Mouse (Mus musculus) MEL (cell line): ENCODE data around the gene Hnrnph3. TPM values are rescaled to one million over a fixed set of nuclear protein-coding genes. Genes with fewer than 3 reads are reported as not detected.

Source experiments
- DNase-seq: peaks from one replicate; pipeline ENCODE4 v3.0.0; 2011; ENCODE audit warnings: low read depth, low spot score
- H3K27ac ChIP-seq: 2 replicates; pipeline ENCODE4 v1.5.1; 2012; ENCODE audit warnings: low read depth, mild to moderate bottlenecking, control low read depth, low read length, moderate library complexity; ENCODE audit not compliant: control insufficient read depth
- H3K27me3 ChIP-seq, 2 experiments: fragments of 150-350 bp in 1 of 2; sonication (generic) in 1 of 2; 2 replicates each; pipeline ENCODE4 v1.6.1; 2012; ENCODE audit warnings: low read length in 2 of 2, mild to moderate bottlenecking in 2 of 2, improper control_type of control experiment in 1 of 2, moderate library complexity in 1 of 2; ENCODE audit not compliant: insufficient read depth in 2 of 2, control insufficient read depth in 1 of 2
- H3K36me3 ChIP-seq, 2 experiments: 2 replicates each; pipeline ENCODE4 v1.6.1; 2012 to 2014; ENCODE audit warnings: low read length in 2 of 2, improper control_type of control experiment in 1 of 2, inconsistent platforms in 1 of 2, mild to moderate bottlenecking in 1 of 2; ENCODE audit not compliant: insufficient read depth in 2 of 2, control insufficient read depth in 1 of 2
- H3K4me1 ChIP-seq, 2 experiments: fragments of 150-350 bp in 1 of 2; sonication (generic) in 1 of 2; 2 replicates each; pipeline ENCODE4 v1.6.1; 2012; ENCODE audit warnings: low read length in 2 of 2, improper control_type of control experiment in 1 of 2, mild to moderate bottlenecking in 1 of 2; ENCODE audit not compliant: insufficient read depth in 2 of 2, control insufficient read depth in 1 of 2
- H3K4me3 ChIP-seq, 2 experiments: fragments of 150-350 bp in 1 of 2; sonication (generic) in 1 of 2; 2 replicates each; pipeline ENCODE4 v1.5.1; 2012; ENCODE audit warnings: low read depth in 2 of 2, low read length in 2 of 2, mild to moderate bottlenecking in 2 of 2, moderate library complexity in 2 of 2, control low read depth in 1 of 2, improper control_type of control experiment in 1 of 2; ENCODE audit not compliant: control insufficient read depth in 1 of 2, insufficient read depth in 1 of 2
- H3K79me2 ChIP-seq: 2 replicates; pipeline ENCODE4 v1.6.1; 2012; ENCODE audit warnings: mild to moderate bottlenecking, low read length, moderate library complexity; ENCODE audit not compliant: control insufficient read depth, poor library complexity, insufficient read depth
- H3K9ac ChIP-seq: 2 replicates; pipeline ENCODE4 v1.6.1; 2012; ENCODE audit warnings: low read depth, mild to moderate bottlenecking, control low read depth, low read length, moderate library complexity; ENCODE audit not compliant: control insufficient read depth, poor library complexity, severe bottlenecking
- H3K9me3 ChIP-seq: fragments of 150-350 bp; sonication (generic); replicated peaks from 2 replicates; pipeline ENCODE4 v1.6.1; 2012; ENCODE audit warnings: mild to moderate bottlenecking, low read length, improper control_type of control experiment, moderate library complexity; ENCODE audit not compliant: insufficient read depth
- CHD1 ChIP-seq: IDR thresholded peaks from 2 replicates; pipeline ENCODE4 v1.6.1; 2012; ENCODE audit warnings: low read depth, mild to moderate bottlenecking, inconsistent platforms, low read length, improper control_type of control experiment
- CHD2 ChIP-seq: IDR thresholded peaks from 2 replicates; pipeline ENCODE4 v1.6.1; 2011; ENCODE audit warnings: low read length, improper control_type of control experiment
- CTCF ChIP-seq, 3 experiments: IDR thresholded peaks in 2 of 3; conservative IDR thresholded peaks in 1 of 3; 2 replicates each; pipeline ENCODE4 v1.5.1; 2011 to 2012; ENCODE audit warnings: low read length in 3 of 3, low read depth in 2 of 3, mild to moderate bottlenecking in 2 of 3, improper control_type of control experiment in 1 of 3, inconsistent platforms in 1 of 3, mixed read lengths in 1 of 3, moderate library complexity in 1 of 3; ENCODE audit not compliant: control insufficient read depth in 1 of 3, insufficient read depth in 1 of 3, poor library complexity in 1 of 3, severe bottlenecking in 1 of 3
- E2F4 ChIP-seq: IDR thresholded peaks from 2 replicates; pipeline ENCODE4 v1.6.1; 2011; ENCODE audit warnings: low read depth, low read length, improper control_type of control experiment, borderline replicate concordance
- GATA1 ChIP-seq: IDR thresholded peaks from 2 replicates; pipeline ENCODE4 v1.6.1; 2011; ENCODE audit warnings: low read depth, low read length, improper control_type of control experiment
- HCFC1 ChIP-seq: IDR thresholded peaks from 2 replicates; pipeline ENCODE4 v1.6.1; 2012; ENCODE audit warnings: low read depth, mild to moderate bottlenecking, inconsistent platforms, low read length, improper control_type of control experiment, moderate library complexity
- JUND ChIP-seq: IDR thresholded peaks from 2 replicates; pipeline ENCODE4 v1.6.1; 2011; ENCODE audit warnings: low read depth, mild to moderate bottlenecking, improper control_type of control experiment, low read length
- KAT2A ChIP-seq: conservative IDR thresholded peaks from 2 replicates; pipeline ENCODE4 v1.6.1; 2012; ENCODE audit warnings: low read depth, low read length, improper control_type of control experiment, inconsistent platforms
- MXI1 ChIP-seq: IDR thresholded peaks from 2 replicates; pipeline ENCODE4 v1.6.1; 2011; ENCODE audit warnings: mild to moderate bottlenecking, low read depth, low read length, improper control_type of control experiment
- MYB ChIP-seq: IDR thresholded peaks from 2 replicates; pipeline ENCODE4 v1.6.1; 2011; ENCODE audit warnings: mild to moderate bottlenecking, low read depth, low read length, improper control_type of control experiment
- MYC ChIP-seq: IDR thresholded peaks from 2 replicates; pipeline ENCODE4 v1.6.1; 2011; ENCODE audit warnings: low read depth, mild to moderate bottlenecking, low read length, improper control_type of control experiment, moderate library complexity
- NELFE ChIP-seq: IDR thresholded peaks from 2 replicates; pipeline ENCODE4 v1.6.1; 2011; ENCODE audit warnings: low read depth, low read length, improper control_type of control experiment
- NRF1 ChIP-seq: IDR thresholded peaks from 2 replicates; pipeline ENCODE4 v1.6.1; 2014; ENCODE audit warnings: low read depth, mild to moderate bottlenecking, inconsistent platforms, low read length, improper control_type of control experiment, moderate library complexity; ENCODE audit not compliant: poor library complexity, insufficient read depth, severe bottlenecking
- POLR2A ChIP-seq, 2 experiments: IDR thresholded peaks; 2 replicates each; pipeline ENCODE4 v1.6.1; 2011 to 2012; ENCODE audit warnings: low read length in 2 of 2, mild to moderate bottlenecking in 2 of 2, control low read depth in 1 of 2, improper control_type of control experiment in 1 of 2, low read depth in 1 of 2, moderate library complexity in 1 of 2; ENCODE audit not compliant: control insufficient read depth in 1 of 2, insufficient read depth in 1 of 2, poor library complexity in 1 of 2
- RCOR1 ChIP-seq: IDR thresholded peaks from 2 replicates; pipeline ENCODE4 v1.6.1; 2012; ENCODE audit warnings: low read depth, mild to moderate bottlenecking, inconsistent platforms, low read length, improper control_type of control experiment
- SIN3A ChIP-seq: IDR thresholded peaks from 2 replicates; pipeline ENCODE4 v1.6.1; 2012; ENCODE audit warnings: low read length, improper control_type of control experiment, inconsistent platforms
- SMC3 ChIP-seq: IDR thresholded peaks from 2 replicates; pipeline ENCODE4 v1.6.1; 2011; ENCODE audit warnings: low read depth, low read length, improper control_type of control experiment
- TAL1 ChIP-seq: IDR thresholded peaks from 2 replicates; pipeline ENCODE4 v1.6.1; 2012; ENCODE audit warnings: mild to moderate bottlenecking, inconsistent platforms, low read length, moderate library complexity, mixed read lengths
- USF1 ChIP-seq: IDR thresholded peaks from 2 replicates; pipeline ENCODE4 v1.6.1; 2014; ENCODE audit warnings: low read depth, mild to moderate bottlenecking, inconsistent platforms, low read length, improper control_type of control experiment, moderate library complexity
- USF2 ChIP-seq, 2 experiments: IDR thresholded peaks; 2 replicates each; pipeline ENCODE4 v1.6.1; 2011 to 2012; ENCODE audit warnings: improper control_type of control experiment in 2 of 2, low read length in 2 of 2, borderline replicate concordance in 1 of 2, inconsistent platforms in 1 of 2, low read depth in 1 of 2, mild to moderate bottlenecking in 1 of 2; ENCODE audit not compliant: insufficient read depth in 1 of 2
- ZC3H11A ChIP-seq: IDR thresholded peaks from 2 replicates; pipeline ENCODE4 v1.6.1; 2012; ENCODE audit warnings: low read depth, mild to moderate bottlenecking, inconsistent platforms, low read length, improper control_type of control experiment
- ZMIZ1 ChIP-seq: IDR thresholded peaks from 2 replicates; pipeline ENCODE4 v1.6.1; 2012; ENCODE audit warnings: low read depth, mild to moderate bottlenecking, inconsistent platforms, low read length, improper control_type of control experiment, moderate library complexity
- ZNF384 ChIP-seq: IDR thresholded peaks from 2 replicates; pipeline ENCODE4 v1.6.1; 2012; ENCODE audit warnings: low read depth, mild to moderate bottlenecking, inconsistent platforms, low read length, improper control_type of control experiment
- polyA plus RNA-seq, 2 experiments: library from polyadenylated mRNA; stranded (reverse) in 1 of 2; unstranded in 1 of 2; fragments of >175 nt in 1 of 2; fragments of >200 nt in 1 of 2; gene quantifications; 2 replicates each; pipeline versions ENCODE4 v1.2.1 to v1.2.4; 2012; ENCODE audit warnings: low replicate concordance in 2 of 2, low read depth in 1 of 2; ENCODE audit not compliant: insufficient read length in 2 of 2, insufficient read depth in 1 of 2, missing spikeins in 1 of 2
- total RNA-seq: library from RNA; depleted of rRNA; stranded (reverse); fragments of 300-350 nt; gene quantifications from 2 replicates; pipeline ENCODE4 v1.2.3, GENCODE M21; 2012

Hnrnph3 gene
- total and polyA plus RNA-seq, 3 experiments, result 11.5 to 62.4 TPM; not detected in 1

DNA sequence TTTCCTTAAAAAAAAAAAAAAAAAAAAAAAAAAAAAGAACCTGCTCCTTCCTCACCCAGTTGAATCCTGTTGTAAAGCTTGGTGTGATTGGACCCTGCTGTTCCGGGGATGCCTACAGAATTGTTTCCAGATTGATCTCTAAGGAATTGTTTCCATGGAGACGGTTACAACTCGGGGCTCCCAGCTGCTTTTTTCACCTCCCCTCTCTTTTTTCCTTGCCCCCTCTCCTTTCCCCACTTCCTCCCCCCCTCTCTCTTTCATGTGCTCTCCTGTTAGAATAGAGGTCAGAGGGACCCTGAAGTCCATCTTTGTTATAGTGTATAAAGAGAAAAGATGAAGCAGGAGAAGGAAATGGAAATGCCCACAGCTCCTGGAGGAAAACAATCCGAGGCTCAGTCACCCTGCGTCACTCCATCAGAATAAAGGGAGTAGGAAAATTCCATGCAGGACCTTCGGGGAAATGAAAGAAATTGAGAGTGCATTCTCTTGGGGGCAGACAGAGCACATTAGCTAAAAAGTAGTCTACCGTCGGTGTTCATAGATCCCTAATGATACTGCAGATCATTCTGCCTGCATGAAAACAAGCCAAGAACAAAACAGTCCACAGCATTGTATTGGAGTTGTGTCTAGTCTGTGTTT lies 2.3 kb upstream of the Hnrnph3 start:
- H3K36me3 ChIP-seq, result peaks cover 0 to 20% of the 10 kb centered on the region in 2 experiments; a peak in 2 of 4 replicates
- no peaks in the 10 kb centered on the region for H3K9me3 ChIP-seq
- no peak overlapping the region for H3K27ac ChIP-seq
- peaks cover 2 to 11% of the 10 kb centered on the region in 2 experiments for H3K4me1 ChIP-seq
- peaks cover 25% of the 10 kb centered on the region for H3K79me2 ChIP-seq
- TF ChIP-seq CHD2 (no peak), ZNF384 (peak; percentile 46; the same call in 1 of the 2 replicates), CHD1 (no peak)
- TF ChIP-seq, all 39 proteins: peak for 1
- H3K27me3 ChIP-seq, result no peaks in the 10 kb centered on the region
- DNase-seq, result no peak
- no peak overlapping the region for H3K4me3 ChIP-seq
- H3K9ac ChIP-seq, result no peak overlapping the region

DNA sequence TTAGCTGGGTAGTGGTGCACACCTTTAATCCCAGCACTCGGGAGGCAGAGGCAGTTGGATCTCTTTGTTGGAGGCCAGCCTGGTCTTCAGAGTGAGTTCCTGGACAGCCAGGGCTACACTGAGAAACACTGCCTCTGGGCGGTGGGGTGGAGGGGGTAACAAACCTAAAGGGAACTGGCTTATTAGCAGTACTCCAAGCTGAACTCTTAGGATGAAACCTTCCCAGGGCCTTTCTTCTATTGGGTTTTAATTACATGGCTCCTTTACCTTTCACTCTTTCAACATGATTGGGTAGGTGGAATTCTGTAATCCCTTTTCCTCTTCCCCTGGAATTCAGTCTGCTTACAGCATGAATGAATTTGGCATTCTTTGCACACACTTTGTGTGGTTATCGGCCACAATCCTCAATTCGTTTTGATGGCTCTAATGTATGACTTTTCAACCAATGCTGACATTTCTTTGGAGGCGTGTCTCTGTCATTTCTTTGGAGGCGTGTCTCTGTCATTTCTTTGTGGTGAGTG lies 1.5 kb upstream of the Hnrnph3 start:
- Histone ChIP-seq H3K4me3 (no peak overlapping the region), H3K36me3 (peaks cover 0 to 25% of the 10 kb centered on the region in 2 experiments; a peak in 2 of 4 replicates), H3K9me3 (no peaks in the 10 kb centered on the region), H3K79me2 (peaks cover 30% of the 10 kb centered on the region), H3K9ac (no peak overlapping the region), H3K27me3 (no peaks in the 10 kb centered on the region), H3K4me1 (peaks cover 2 to 12% of the 10 kb centered on the region in 2 experiments), H3K27ac (no peak overlapping the region)
- TF ChIP-seq HCFC1 (no peak), ZMIZ1 (no peak), JUND (no peak), CHD1 (no peak), MXI1 (0 out of 2 replicates have a peak, but pooled peaks have one; percentile 33), SIN3A (peak; percentile 31; the same call in 1 of the 2 replicates)
- DNase-seq, result peak; percentile 39

DNA sequence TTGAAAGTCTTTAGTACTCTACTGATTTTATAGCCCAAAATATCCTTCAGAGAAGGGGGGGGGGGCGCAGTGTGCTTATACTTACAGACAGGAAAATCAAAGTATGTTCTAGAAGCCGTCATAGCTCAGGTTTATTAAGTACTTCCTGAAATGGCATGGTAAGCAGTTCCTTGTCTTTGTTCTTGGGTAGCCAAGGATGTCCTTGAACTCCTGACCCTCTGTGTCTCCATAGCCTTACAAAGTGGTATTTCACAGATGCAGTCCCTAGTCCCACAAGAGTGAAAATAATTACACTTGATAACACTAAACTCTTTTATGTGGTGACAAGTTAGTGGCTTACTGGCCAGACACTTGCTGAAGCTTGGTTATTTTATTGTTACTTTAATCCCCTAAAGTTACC lies 999 bp upstream of the Hnrnph3 start:
- H3K4me1 ChIP-seq, result peaks cover 2 to 12% of the 10 kb centered on the region in 2 experiments
- H3K9me3 ChIP-seq, result no peaks in the 10 kb centered on the region
- H3K79me2 ChIP-seq, result peaks cover 35% of the 10 kb centered on the region
- H3K4me3 ChIP-seq, result peak overlapping the region; percentile 22 to 81; a peak in 3 of 4 replicates
- peaks cover 0 to 29% of the 10 kb centered on the region in 2 experiments; a peak in 2 of 4 replicates for H3K36me3 ChIP-seq
- no peaks in the 10 kb centered on the region for H3K27me3 ChIP-seq
- no peak for TF ChIP-seq CHD1
- no peak for TF ChIP-seq CTCF (IDR thresholded peaks at IDR 0.05 in 2 of 3, conservative IDR thresholded peaks at IDR 0.05 in 1 of 3; ENCODE audit: control insufficient read depth in 1 of 3, insufficient read depth in 1 of 3, low read depth in 2 of 3, low read length in 3 of 3, poor library complexity in 1 of 3, severe bottlenecking in 1 of 3)
- TF ChIP-seq POLR2A (IDR thresholded peaks at IDR 0.05; ENCODE audit: control insufficient read depth in 1 of 2, insufficient read depth in 1 of 2, low read depth in 1 of 2, low read length in 2 of 2, poor library complexity in 1 of 2), result no peak
- TF ChIP-seq RCOR1, result no peak
- TF ChIP-seq MYB, result no peak
- no peak for TF ChIP-seq USF1
- TF ChIP-seq TAL1, result no peak
- TF ChIP-seq SMC3, result no peak
- TF ChIP-seq E2F4, result no peak
- no peak for TF ChIP-seq ZC3H11A
- no peak for TF ChIP-seq GATA1
- no peak for TF ChIP-seq MYC
- no peak for TF ChIP-seq NRF1
- TF ChIP-seq CHD2, result no peak
- TF ChIP-seq MXI1, result no peak
- no peak for TF ChIP-seq NELFE
- no peak for TF ChIP-seq KAT2A
- TF ChIP-seq USF2 (IDR thresholded peaks at IDR 0.05; ENCODE audit: borderline replicate concordance in 1 of 2, insufficient read depth in 1 of 2, low read depth in 1 of 2, low read length in 2 of 2), result no peak
- TF ChIP-seq, all 39 proteins: peak for 0
- no peak overlapping the region for H3K27ac ChIP-seq
- H3K9ac ChIP-seq, result peak overlapping the region; percentile 89
- peak; percentile 47 for DNase-seq
